Mouse (Mus musculus): ENCODE results near the gene Lrrc56.

Lrrc56 gene

DNA sequence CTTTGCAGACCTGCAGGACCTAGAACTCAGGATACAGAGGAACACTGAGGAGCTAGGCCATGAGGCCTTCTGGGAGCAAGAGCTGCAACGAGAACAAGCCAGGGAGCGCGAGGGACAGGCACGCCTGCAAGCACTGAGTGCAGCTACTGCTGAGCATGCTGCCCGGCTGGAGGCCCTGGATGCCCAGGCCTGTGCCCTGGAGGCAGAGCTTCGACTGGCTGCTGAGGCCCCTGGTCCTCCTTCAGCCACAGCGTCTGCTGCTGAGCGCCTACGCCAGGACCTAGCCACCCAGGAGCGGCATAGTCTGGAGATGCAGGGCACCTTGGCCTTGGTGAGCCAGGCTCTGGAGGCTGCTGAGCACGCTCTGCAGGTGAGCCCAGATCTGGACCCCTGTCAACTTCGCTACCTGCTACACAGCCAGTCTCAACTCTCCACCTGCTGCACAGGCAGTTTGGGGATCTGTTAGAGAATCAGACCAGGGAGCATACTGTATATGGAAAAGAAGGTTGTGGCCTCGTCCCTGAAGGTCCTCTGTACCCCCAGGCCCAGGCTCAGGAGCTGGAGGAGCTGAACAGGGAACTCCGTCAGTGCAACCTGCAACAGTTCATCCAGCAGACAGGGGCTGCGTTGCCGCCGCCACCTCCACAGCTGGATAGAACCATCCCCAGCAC, 23.5 kb downstream of the Lrrc56 start:
- WGBS = 98% methylated on average over 17 of the region's 17 CpGs

DNA sequence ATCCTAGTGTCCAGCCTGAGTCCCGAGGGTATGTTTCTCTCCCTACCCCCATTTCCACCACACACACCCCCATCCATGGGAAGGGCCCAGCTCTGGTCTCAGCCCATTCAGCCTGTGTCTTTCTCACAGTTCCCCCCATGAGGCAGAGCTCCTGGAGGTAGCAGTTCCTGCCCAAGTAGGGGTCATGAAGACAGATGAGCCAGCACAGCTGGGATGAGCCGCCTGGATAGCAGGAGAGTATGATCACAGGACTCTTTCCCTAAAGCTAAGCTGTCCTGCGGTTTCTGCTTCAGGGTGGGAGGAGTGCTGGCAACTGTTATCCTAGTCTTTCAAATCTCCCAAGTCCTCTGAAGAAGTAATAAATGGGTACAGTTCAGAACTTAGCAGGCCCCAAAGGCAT, 24.2 kb downstream of the Lrrc56 start:
- WGBS = 79% methylated on average over 3 of the region's 3 CpGs

DNA sequence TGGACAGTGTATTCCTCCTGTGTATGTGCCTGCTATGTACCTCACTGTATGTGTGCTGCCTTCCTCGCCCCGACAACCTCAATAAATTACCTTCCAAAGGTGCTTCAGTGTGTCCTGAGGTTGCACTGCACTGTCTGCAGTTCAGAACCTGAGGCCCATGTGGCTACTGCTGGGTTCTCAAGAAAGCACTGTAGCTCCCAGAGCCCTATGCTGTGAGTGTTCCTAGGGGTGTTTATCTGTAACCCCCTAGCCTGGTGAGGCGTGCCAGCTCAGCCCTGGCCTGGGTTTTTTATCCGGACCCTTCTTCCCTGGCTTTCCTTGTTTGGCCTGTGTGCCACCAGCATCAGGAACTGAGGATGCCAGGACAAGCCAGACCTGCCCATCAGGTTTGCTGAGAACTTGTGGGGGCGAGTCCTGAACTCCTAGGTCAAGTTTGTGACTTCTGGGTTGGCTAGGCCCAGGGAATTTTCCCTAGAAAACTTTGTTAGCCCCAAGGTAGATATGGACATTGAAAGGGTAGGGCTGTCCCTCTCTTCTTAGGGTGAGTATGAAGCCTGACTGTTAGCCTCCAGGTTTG, 24.7 kb downstream of the Lrrc56 start:
- WGBS = 97% methylated on average over 5 of the region's 5 CpGs

DNA sequence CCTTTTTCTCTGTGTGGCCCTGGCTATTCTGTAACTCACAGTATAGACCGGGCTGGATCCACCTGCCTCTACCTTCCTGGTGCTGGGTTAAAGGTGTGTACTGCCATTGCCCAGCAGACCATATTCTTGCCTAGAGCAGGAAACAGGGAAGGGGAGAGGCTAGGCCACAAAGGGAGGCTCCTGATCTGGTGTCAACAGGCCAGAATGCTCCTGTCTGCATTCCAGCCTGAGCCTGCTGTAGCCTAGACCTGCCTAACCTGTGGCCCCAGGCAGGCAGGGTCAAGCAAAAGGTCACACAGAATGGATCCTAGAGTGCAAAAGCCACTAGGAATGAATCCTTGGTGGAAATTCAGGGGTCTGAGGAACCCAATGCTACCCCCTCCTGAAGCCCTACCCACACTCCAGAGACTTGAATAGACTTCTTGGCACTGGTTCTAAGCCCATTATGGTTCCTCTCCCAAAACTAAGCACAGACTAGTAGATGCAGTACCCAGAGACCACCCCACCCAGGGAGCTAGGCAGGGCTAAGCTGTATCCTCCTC, 25.7 kb downstream of the Lrrc56 start:
- WGBS = 100% methylated on average over 1 of the region's 1 CpGs

DNA sequence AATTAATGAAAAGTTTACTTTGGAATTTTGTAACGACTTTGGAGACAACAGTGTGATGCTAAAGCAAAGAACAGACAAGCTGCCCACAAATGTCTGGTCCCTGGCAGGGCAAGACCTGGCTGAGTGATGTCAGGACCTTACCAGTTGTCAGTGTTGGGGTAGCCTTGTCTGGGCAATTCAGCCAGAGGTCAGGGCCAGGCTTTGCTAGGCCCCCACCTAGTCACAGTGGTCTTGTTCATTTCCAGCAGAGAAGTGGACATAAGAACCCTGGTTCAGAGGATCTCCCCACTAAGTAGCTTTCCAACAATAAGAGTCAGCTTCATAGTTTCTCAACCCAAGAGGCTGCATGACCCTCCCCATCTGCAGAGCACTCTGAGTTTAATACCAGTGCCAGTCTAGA, 26.4 kb downstream of the Lrrc56 start:
- WGBS = 74% methylated on average over 1 of the region's 1 CpGs

DNA sequence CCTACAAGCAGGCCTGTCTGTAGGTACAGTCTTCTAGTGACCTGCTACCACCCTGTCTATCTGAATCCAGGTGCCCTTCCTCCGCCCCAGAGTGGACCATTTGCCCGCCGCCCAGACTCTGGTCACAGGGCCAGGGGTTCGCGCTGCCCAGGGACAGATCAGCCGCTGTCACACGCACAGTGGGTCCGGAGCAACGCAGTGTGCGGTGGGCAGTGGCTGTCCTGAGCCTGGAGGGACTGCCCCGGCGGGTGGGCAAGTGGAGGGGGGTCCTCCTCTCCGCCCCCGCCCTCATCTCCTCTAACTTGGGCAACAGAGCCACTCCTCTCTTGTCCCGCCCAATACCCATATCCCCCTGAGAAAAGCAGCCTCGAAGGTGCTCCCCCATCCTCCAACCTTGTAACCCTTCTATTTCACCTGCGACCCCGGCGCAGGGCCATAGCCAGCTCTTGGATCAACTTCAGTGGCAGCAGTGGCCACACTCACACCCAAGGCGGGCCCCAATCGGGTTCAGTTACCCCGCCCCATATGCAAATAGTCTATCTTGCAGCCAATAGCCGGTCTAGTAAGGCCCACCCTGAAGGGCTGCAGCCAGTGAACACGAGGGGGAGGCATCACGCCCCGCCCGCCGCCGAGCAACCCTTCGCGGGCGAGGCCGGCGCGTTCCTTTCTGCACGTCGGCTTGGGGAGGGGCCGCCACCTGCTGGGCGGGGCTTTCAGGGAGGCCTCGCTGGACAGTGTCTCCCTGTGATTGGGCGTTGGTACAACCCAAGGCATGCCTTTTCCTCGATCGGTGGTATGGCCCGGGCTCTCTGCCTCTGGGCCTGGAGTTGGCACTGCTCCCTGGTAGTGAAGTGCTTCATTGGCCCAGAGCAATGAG, 27.5 kb downstream of the Lrrc56 start:
- 12% methylated on average over 44 of the region's 44 CpGs for WGBS

DNA sequence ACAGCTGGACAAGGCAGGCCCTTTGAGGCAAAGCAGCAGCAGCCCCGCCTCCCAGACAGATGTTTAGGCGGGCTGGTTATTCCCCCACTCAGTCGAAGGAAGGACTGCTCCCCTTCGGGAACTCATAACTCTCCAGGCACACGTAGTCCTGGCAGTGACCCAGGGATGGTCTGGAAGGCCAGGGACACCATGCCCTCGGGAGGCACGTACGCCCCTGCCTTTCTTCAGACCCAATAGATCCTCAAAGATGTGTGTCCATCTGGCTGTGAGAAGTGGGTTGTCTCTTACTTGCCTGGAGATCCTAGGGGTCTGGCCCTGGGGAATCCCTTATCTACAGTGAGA, 28.1 kb downstream of the Lrrc56 start:
- 7% methylated on average over 8 of the region's 8 CpGs for WGBS

DNA sequence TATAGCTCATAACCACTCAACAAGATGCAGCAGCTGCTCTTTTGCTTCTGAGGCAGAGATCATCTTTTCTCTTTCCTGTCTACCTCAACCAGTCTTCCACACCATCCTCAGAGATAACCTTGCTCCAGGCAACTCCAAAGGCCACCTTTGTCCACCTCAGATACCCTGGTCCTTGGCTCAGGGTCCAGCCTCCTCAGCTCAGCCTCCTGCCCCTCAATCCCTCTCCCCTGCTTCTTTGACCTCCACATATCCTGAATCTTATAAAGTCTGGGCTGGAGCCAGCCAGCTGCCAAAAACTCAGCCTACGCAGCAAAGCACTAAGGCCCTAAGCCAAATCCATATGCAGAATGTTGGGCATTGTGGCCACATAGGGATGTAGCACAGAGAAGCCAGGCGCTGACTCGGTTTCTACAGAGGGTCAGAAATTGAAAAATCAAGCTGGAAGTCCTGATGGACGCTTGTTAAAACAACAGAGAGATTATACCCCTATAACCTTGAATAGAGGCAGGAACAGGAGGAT, 28.8 kb downstream of the Lrrc56 start:
- 82% methylated on average over 4 of the region's 4 CpGs for WGBS

DNA sequence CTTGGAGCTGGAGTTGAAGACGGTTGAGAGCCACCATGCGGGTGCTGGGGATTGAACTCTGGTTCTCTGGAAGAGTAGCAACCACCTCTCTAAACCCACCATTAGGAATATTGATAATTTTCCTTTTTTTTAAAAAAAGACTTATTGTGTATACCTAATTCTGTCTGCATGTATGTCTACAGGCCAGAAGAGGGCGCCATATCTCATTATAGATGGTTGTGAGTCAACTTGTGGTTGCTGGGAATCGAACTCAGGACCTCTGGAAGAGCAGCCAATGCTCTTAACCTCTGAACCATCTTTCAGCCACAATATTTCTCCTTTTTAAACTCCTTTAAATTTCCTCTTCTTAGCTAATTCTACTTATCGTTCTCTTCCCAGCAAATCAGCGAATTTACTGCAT, 32.6 kb downstream of the Lrrc56 start:
- WGBS = 83% methylated on average over 6 of the region's 6 CpGs

DNA sequence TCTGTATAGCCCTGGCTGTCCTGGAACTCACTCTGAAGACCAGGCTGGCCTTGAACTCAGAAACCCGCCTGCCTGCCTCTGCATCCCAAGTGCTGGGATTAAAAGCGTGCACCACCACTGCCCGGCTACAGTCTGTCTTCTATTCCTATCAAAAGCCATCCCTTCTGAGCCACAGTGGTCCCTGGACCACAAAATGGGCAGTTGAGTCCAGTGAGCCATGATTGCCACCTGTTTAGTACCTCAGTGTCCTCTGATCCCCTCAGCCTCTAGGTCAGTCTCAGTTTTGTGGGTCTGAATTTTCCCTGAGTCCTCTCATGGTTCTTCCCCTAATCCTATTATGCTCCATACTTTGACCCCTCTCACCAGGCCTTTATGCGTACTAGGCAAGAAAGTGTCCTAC, 33.8 kb downstream of the Lrrc56 start:
- WGBS = 69% methylated on average over 4 of the region's 4 CpGs

DNA sequence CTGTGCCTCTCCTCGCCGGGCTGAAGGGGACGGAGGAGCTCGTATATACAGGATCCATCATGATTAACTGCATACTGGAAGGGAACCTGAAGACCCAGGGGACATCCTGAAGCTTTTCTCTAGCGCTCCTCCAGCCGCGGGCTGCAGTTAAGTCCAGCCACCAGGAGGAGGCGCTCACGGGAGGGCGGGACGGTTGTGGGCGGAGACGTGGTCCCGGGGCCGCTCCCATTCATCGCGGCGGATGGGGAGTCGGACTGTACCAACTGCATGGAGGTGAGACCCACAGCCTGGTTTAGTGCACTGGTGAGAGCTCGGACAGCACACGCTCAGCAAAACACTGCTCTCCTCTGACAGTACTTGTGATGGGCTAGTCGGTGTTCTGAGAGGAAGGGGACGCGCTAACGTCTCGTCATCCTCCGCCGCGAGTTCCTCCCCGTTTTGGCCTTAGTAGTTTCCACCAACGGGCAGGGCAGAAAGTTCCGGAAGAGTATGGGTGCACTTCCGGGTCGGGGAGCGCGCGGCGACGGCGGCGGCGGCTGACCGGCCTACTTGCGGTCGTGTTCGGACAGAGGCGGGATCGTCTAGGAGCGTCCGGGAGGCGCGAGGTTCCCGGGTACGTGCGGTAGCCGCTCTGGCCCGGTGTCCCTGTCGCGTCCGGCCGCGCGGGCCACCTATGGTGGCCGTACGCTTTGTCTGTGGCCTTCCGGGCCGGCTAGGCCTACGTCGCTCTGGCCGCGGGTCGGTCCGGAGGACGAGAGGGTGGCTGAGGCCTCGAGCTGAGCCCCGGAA, 34.5 kb downstream of the Lrrc56 start, which contains the start of gene Phrf1:
TSS of gene Phrf1 (plus strand) at position 506 of the 789 bp plus-strand sequence.
- WGBS = under 1% methylated on average over 76 of the region's 76 CpGs

DNA sequence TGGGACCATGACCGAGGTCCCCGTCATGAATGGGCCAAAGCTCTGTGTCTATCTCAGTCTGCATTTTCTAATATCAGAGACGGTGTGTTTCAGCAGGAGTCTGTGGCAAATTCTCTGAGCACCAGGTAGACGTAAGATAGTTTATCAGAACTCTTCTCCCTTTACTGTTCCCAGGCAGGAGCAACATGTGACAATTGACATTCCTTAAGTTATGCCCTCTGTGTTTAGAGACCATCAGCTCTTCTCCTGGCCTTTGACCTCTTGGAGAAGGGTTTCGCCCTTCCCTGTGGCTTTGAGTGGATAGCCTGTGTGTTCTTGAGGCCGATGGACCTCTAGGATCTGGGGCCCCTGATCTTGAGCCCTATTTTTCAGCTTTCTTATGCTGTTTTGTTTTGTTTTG, 35.7 kb downstream of the Lrrc56 start:
- 60% methylated on average over 6 of the region's 6 CpGs for WGBS

DNA sequence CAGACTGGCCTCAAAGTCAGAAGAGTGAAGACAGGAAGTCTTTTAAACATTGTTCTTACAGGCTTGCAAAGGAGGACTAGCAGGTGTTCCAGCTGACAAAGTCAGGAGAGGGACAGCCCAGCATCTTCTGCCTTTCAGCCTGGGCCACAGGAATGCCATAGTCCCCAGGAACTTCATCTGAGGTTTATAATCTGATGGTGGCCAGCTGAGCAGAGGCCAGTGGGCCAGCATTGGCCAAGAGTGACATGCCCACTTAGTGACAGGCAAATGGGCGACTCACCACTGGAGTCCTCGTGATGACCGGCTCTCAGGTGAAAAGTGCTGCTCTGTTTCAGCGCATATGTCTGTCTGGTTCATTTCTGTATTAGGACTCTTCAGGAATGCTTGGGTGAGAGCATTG, 36.6 kb downstream of the Lrrc56 start:
- WGBS = 85% methylated on average over 4 of the region's 4 CpGs

DNA sequence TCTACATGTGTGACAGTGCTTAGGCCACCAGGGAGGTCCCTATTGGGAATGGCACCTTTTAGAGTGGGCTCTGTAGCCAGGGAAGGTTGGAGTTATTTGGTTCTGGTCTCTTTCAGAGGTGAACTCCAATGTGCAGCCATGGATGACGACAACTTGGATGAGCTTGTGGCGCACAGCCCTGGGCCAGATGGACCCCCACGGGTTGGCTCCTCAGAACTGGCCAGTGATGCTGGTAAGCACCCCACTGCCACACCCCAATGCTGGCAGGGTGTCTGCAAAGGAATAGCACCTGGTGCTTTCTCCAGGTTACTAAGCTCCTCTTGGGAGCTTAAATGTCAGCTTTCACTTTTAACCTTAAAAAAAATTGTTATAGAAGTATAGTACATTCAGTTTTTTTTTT, 37.2 kb downstream of the Lrrc56 start:
- 76% methylated on average over 3 of the region's 3 CpGs for WGBS

DNA sequence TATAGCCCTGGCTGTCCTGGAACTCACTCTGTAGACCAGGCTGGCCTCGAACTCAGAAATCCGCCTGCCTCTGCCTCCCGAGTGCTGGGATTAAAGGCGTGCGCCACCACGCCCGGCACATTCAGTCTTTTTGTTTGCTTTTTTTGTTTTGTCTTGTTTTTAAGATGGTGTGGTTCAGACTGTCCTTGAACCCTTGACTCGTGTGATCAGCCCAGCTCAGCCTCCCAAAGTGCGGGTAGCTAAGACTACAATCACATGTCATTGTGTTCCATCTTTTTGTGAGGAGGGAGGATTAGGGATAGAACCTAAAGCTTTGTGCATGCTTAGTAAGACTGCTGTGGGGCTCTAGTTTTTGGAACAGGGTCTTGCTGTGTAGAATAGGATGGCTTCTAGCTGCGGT, 37.6 kb downstream of the Lrrc56 start:
- 93% methylated on average over 10 of the region's 10 CpGs for WGBS

DNA sequence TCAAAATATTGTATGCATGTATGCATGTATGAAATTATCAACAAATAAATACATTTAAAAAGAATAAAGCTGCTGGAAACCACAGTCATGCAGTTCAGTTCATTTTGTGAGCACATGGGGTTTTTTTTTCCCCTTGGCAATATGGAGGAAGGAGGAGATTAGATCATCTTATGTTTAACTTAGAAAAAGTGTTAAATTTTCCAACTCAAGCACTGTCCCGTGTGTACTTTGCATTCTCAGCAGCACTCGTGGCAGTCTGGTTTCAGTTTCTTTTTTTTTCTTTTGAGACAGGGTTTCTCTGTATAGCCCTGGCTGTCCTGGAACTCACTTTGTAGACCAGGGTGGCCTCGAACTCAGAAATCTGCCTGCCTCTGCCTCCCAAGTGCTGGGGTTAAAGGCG, 56.5 kb downstream of the Lrrc56 start:
- 75% methylated on average over 4 of the region's 4 CpGs for WGBS

DNA sequence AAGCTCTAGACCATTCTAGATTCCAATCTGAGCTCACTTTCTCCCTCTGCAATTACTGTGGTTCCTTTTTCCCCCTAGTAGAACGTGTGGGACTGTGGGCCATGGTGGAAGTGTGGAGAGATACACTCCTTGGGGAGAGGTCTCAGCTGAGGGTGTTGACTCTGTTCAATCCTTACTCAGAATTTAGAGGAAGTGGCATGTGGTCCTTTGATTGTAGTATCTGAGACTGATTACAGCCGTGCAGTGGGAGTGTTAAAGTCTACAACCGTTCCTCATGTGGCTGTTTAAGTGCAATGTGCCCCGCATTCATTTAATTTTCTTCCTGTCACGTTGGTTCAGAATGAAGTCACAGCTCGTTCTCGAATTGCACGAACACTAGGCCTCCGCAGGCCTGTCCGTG, 62.2 kb downstream of the Lrrc56 start:
- WGBS = 87% methylated on average over 10 of the region's 10 CpGs

Measured in cerebral cortex, adult 2 months (tissue).